Mouse (Mus musculus) neural tube, embryonic 15.5 days (tissue): ENCODE data around the gene Map3k15. TPM values are rescaled to one million over a fixed set of nuclear protein-coding genes. Genes with fewer than 3 reads are reported as not detected.

ENCODE experiments used
- ATAC-seq: fragments of 200-750 bp; cut with Nextera tagmentation; 2 replicates; pipeline ENCODE4 v1.8.0; 2017; ENCODE audit warnings: mild to moderate bottlenecking, moderate TSS enrichment, moderate library complexity; ENCODE audit not compliant: low FRiP score
- H3K27ac ChIP-seq: fragments of 300-500 bp; sonication (generic); replicated peaks from 2 replicates; pipeline ENCODE4 v1.5.1; 2015; ENCODE audit warnings: mild to moderate bottlenecking, inconsistent platforms
- H3K27me3 ChIP-seq: fragments of 300-500 bp; sonication (generic); replicated peaks from 2 replicates; pipeline ENCODE4 v1.6.1; 2015; ENCODE audit warnings: inconsistent platforms
- H3K36me3 ChIP-seq: fragments of 300-500 bp; sonication (generic); 2 replicates; pipeline ENCODE4 v1.6.1; 2015; ENCODE audit warnings: inconsistent platforms
- H3K4me1 ChIP-seq: fragments of 300-500 bp; sonication (generic); 2 replicates; pipeline ENCODE4 v1.6.1; 2015; ENCODE audit warnings: inconsistent platforms
- H3K4me2 ChIP-seq: fragments of 300-500 bp; sonication (generic); 2 replicates; pipeline ENCODE4 v1.6.1; 2015; ENCODE audit warnings: inconsistent platforms, mild to moderate bottlenecking, moderate library complexity
- H3K4me3 ChIP-seq: fragments of 300-500 bp; sonication (generic); replicated peaks from 2 replicates; pipeline ENCODE4 v1.5.1; 2015; ENCODE audit warnings: mild to moderate bottlenecking, inconsistent platforms
- H3K9ac ChIP-seq: fragments of 300-500 bp; sonication (generic); replicated peaks from 2 replicates; pipeline ENCODE4 v1.6.1; 2015; ENCODE audit warnings: mild to moderate bottlenecking, inconsistent platforms
- H3K9me3 ChIP-seq: fragments of 300-500 bp; sonication (generic); replicated peaks from 2 replicates; pipeline ENCODE4 v1.6.1; 2016; ENCODE audit warnings: inconsistent platforms
- WGBS: fragments of 180-500 bp; shearing (Covaris S2); methylation state at CpG from one replicate; pipeline ENCODE4 v1.1.7; 2015; ENCODE audit warnings: mixed read lengths; 5-methylcytosine and 5-hydroxymethylcytosine counted together
- polyA plus RNA-seq: library from polyadenylated mRNA; unstranded; fragments of >200 nt; fragmentation: Nextera tagmentation; extraction: Ambion mirVana; gene quantifications from 2 replicates; pipeline ENCODE4 v1.2.1, GENCODE M21; 2015

Gene Map3k15
- polyA plus RNA-seq, 1 experiment from 2014 or later, result 0.14 TPM

GRCm38 (mm10) chrX:159973730-159974129 lies 14.5 kb upstream of the Map3k15 start:
- H3K27me3 ChIP-seq, result no peaks in the 10 kb centered on the region
- no peak; the same call in 1 of the 2 replicates for ATAC-seq
- H3K36me3 ChIP-seq, result no peaks in the 10 kb centered on the region
- H3K9me3 ChIP-seq, result no peaks in the 10 kb centered on the region
- no peak overlapping the region for H3K9ac ChIP-seq
- H3K4me2 ChIP-seq, result no peak overlapping the region
- 31% methylated on average over 5 of the region's 5 CpGs for WGBS
- H3K27ac ChIP-seq, result no peak overlapping the region
- H3K4me1 ChIP-seq, result no peaks in the 10 kb centered on the region
- no peak overlapping the region for H3K4me3 ChIP-seq

DNA sequence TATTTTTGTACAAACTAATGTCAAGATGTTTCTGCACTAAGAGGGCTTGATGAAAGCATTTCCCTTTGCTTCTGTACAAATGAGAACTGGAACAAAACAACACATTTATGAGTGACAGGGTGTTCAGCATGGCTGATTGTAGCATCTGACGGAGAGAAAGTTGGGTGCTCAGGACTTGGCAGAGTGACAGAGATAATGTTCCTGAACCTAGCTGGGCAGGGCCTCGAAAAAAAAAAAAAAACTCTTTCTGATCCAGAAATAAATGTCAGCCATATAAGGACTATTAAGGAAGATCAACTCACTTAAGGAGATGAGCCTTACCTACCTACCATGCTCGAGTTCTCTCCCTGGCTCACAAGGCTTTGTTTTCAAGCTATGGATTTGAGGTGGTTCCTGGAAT lies 12.0 kb upstream of the Map3k15 start:
- Histone ChIP-seq H3K27me3 (no peaks in the 10 kb centered on the region; the same call in 1 of the 2 replicates), H3K9me3 (no peaks in the 10 kb centered on the region), H3K4me3 (no peak overlapping the region), H3K36me3 (no peaks in the 10 kb centered on the region), H3K27ac (no peak overlapping the region), H3K9ac (no peak overlapping the region), H3K4me2 (no peak overlapping the region), H3K4me1 (no peaks in the 10 kb centered on the region)
- WGBS, result 76% methylated on average over 3 of the region's 3 CpGs
- ATAC-seq, result no peak

DNA sequence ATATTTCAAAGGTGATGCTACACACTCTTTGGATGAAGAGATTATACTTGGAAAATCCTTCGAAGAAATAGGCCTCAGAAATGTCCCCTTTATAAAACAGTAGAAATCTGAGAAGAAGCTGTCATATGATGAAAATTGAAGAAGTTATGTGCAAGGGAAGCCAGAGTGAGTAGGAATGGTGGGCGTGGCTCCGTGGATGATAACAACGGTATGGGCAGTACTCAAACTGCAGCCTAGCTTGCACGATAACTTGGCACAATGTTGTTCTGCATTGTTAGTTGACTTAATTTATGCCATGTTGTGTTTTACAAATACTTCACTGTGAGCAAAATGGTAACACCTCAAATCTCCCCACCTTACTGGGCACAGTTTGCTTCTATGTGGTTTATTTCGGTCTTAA lies 7.6 kb downstream of the Map3k15 start:
- peaks cover 15% of the 10 kb centered on the region; the same call in 1 of the 2 replicates for H3K27me3 ChIP-seq
- no peak overlapping the region for H3K9ac ChIP-seq
- H3K36me3 ChIP-seq, result no peaks in the 10 kb centered on the region
- no peaks in the 10 kb centered on the region for H3K9me3 ChIP-seq
- WGBS, result 92% methylated on average over 6 of the region's 6 CpGs
- ATAC-seq, result no peak
- H3K4me1 ChIP-seq, result no peaks in the 10 kb centered on the region
- no peak overlapping the region for H3K27ac ChIP-seq
- H3K4me2 ChIP-seq, result no peak overlapping the region
- no peak overlapping the region for H3K4me3 ChIP-seq

- Histone ChIP-seq H3K4me2 (no peak overlapping the region), H3K27ac (no peak overlapping the region), H3K4me1 (no peaks in the 10 kb centered on the region), H3K36me3 (no peaks in the 10 kb centered on the region), H3K9me3 (no peaks in the 10 kb centered on the region), H3K4me3 (no peak overlapping the region), H3K9ac (no peak overlapping the region), H3K27me3 (0 out of 2 replicates have a peak, but pooled peaks cover 3% of the 10 kb centered on the region)
- 67% methylated on average over 1 of the region's 1 CpGs for WGBS
- no peak for ATAC-seq
These were observed 65.1 kb downstream of the Map3k15 start for GRCm38 (mm10) chrX:160053306-160053705.

DNA sequence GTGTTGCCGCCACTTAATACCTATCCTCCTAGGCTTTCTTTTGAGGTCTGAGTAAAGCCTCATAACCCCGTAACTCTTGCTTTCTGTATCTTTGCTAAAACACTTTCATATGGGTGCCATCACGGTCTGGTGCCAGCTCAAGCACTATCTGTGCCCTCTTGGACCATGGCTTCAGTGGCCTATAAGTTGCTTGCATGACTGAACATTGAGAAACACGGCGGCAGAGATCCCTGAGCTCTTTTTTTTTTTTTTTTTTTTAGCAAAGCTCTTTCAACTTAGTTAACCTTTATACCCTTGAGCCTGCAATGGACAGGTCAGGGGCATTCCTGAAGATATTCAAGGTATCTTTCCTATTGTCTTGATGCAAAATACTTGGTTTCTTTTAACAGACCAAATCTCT lies 66.4 kb downstream of the Map3k15 start:
- no peaks in the 10 kb centered on the region for H3K36me3 ChIP-seq
- 84% methylated on average over 5 of the region's 5 CpGs for WGBS
- H3K27ac ChIP-seq, result no peak overlapping the region
- no peak overlapping the region for H3K4me3 ChIP-seq
- H3K4me2 ChIP-seq, result no peak overlapping the region
- no peaks in the 10 kb centered on the region for H3K9me3 ChIP-seq
- H3K9ac ChIP-seq, result no peak overlapping the region
- no peak for ATAC-seq
- H3K4me1 ChIP-seq, result no peaks in the 10 kb centered on the region
- 0 out of 2 replicates have a peak, but pooled peaks cover 3% of the 10 kb centered on the region for H3K27me3 ChIP-seq

GRCm38 (mm10) chrX:160091973-160092372 lies 103.7 kb downstream of the Map3k15 start:
- Histone ChIP-seq H3K9ac (no peak overlapping the region), H3K27me3 (no peaks in the 10 kb centered on the region; the same call in 1 of the 2 replicates), H3K4me3 (no peak overlapping the region), H3K4me2 (no peak overlapping the region), H3K36me3 (no peaks in the 10 kb centered on the region), H3K27ac (no peak overlapping the region), H3K9me3 (no peaks in the 10 kb centered on the region), H3K4me1 (no peaks in the 10 kb centered on the region)
- WGBS, result 83% methylated on average over 1 of the region's 1 CpGs
- no peak for ATAC-seq

GRCm38 (mm10) chrX:160107817-160108216 lies 119.6 kb downstream of the Map3k15 start:
- Histone ChIP-seq H3K4me1 (no peaks in the 10 kb centered on the region), H3K36me3 (no peaks in the 10 kb centered on the region), H3K27me3 (peaks cover 4% of the 10 kb centered on the region; the same call in 1 of the 2 replicates), H3K27ac (no peak overlapping the region), H3K9ac (no peak overlapping the region), H3K4me2 (no peak overlapping the region), H3K4me3 (no peak overlapping the region), H3K9me3 (no peaks in the 10 kb centered on the region)
- no peak for ATAC-seq
- 73% methylated on average over 4 of the region's 4 CpGs for WGBS

GRCm38 (mm10) chrX:160113777-160114176 lies 125.5 kb downstream of the Map3k15 start:
- no peak overlapping the region for H3K9ac ChIP-seq
- peaks cover 6% of the 10 kb centered on the region; the same call in 1 of the 2 replicates for H3K27me3 ChIP-seq
- H3K4me1 ChIP-seq, result no peaks in the 10 kb centered on the region
- no peak overlapping the region for H3K27ac ChIP-seq
- H3K36me3 ChIP-seq, result no peaks in the 10 kb centered on the region
- 100% methylated on average over 1 of the region's 1 CpGs for WGBS
- H3K4me3 ChIP-seq, result no peak overlapping the region
- no peak for ATAC-seq
- H3K4me2 ChIP-seq, result no peak overlapping the region
- no peaks in the 10 kb centered on the region for H3K9me3 ChIP-seq

GRCm38 (mm10) chrX:160116074-160116473 lies 127.8 kb downstream of the Map3k15 start:
- Histone ChIP-seq H3K36me3 (peaks cover 8% of the 10 kb centered on the region; the same call in 1 of the 2 replicates), H3K9me3 (no peaks in the 10 kb centered on the region), H3K4me2 (no peak overlapping the region), H3K27me3 (peaks cover 6% of the 10 kb centered on the region; the same call in 1 of the 2 replicates), H3K27ac (no peak overlapping the region), H3K9ac (no peak overlapping the region), H3K4me1 (no peaks in the 10 kb centered on the region), H3K4me3 (no peak overlapping the region)
- ATAC-seq, result no peak

GRCm38 (mm10) chrX:160116658-160117057 lies 128.4 kb downstream of the Map3k15 start:
- no peak overlapping the region for H3K27ac ChIP-seq
- H3K36me3 ChIP-seq, result peaks cover 8% of the 10 kb centered on the region; the same call in 1 of the 2 replicates
- 88% methylated on average over 3 of the region's 3 CpGs for WGBS
- no peak overlapping the region for H3K9ac ChIP-seq
- peaks cover 6% of the 10 kb centered on the region; the same call in 1 of the 2 replicates for H3K27me3 ChIP-seq
- H3K4me2 ChIP-seq, result no peak overlapping the region
- no peaks in the 10 kb centered on the region for H3K9me3 ChIP-seq
- no peaks in the 10 kb centered on the region for H3K4me1 ChIP-seq
- ATAC-seq, result peak; percentile 70; the same call in 1 of the 2 replicates
- no peak overlapping the region for H3K4me3 ChIP-seq

- Histone ChIP-seq H3K27me3 (no peaks in the 10 kb centered on the region), H3K9me3 (no peaks in the 10 kb centered on the region), H3K36me3 (no peaks in the 10 kb centered on the region), H3K27ac (no peak overlapping the region), H3K4me3 (no peak overlapping the region), H3K4me1 (peaks cover 6% of the 10 kb centered on the region; the same call in 1 of the 2 replicates), H3K9ac (no peak overlapping the region), H3K4me2 (no peak overlapping the region)
- ATAC-seq, result no peak
- WGBS, result 82% methylated on average over 11 of the region's 11 CpGs
These were observed 146.1 kb downstream of the Map3k15 start for GRCm38 (mm10) chrX:160134136-160134843.

- Histone ChIP-seq H3K9ac (no peak overlapping the region), H3K4me2 (peak overlapping the region; percentile 60), H3K27ac (no peak overlapping the region), H3K36me3 (no peaks in the 10 kb centered on the region), H3K4me3 (no peak overlapping the region), H3K9me3 (no peaks in the 10 kb centered on the region), H3K27me3 (no peaks in the 10 kb centered on the region), H3K4me1 (peaks cover 6% of the 10 kb centered on the region; the same call in 1 of the 2 replicates)
- 28% methylated on average over 6 of the region's 6 CpGs for WGBS
- no peak for ATAC-seq
These were observed 147.5 kb downstream of the Map3k15 start for GRCm38 (mm10) chrX:160135719-160136118.
